Mouse (Mus musculus) embryonic fibroblast, embryonic 13.5 days (primary cell): ENCODE data around the gene Lix1l. TPM values are rescaled to one million over a fixed set of nuclear protein-coding genes. Genes with fewer than 3 reads are reported as not detected.

Experiments
- H3K27ac ChIP-seq: 2 replicates; pipeline ENCODE4 v1.5.1; 2012; ENCODE audit warnings: low read length, control low read depth, inconsistent platforms; ENCODE audit not compliant: insufficient read depth
- H3K4me1 ChIP-seq: 2 replicates; pipeline ENCODE4 v1.6.1; 2011; ENCODE audit warnings: low read length; ENCODE audit not compliant: control insufficient read depth, insufficient read depth
- H3K4me3 ChIP-seq: 2 replicates; pipeline ENCODE4 v1.5.1; 2011; ENCODE audit warnings: mild to moderate bottlenecking, control low read depth, low read length; ENCODE audit not compliant: insufficient read depth
- CTCF ChIP-seq: IDR thresholded peaks from 2 replicates; pipeline ENCODE4 v1.5.1; 2011; ENCODE audit warnings: mild to moderate bottlenecking, control low read depth, low read length, moderate library complexity, borderline replicate concordance; ENCODE audit not compliant: insufficient read depth
- POLR2A ChIP-seq: IDR thresholded peaks from 2 replicates; pipeline ENCODE4 v1.6.1; 2011; ENCODE audit warnings: low read depth, mild to moderate bottlenecking, control low read depth, low read length, moderate library complexity
- polyA plus RNA-seq: library from polyadenylated mRNA; stranded (reverse); fragments of >200 nt; gene quantifications from 2 replicates; pipeline ENCODE4 v1.2.4, GENCODE M21; 2011; ENCODE audit warnings: low read depth; ENCODE audit not compliant: missing spikeins, insufficient read length

The Lix1l gene
- polyA plus RNA-seq, 1 experiment = 123 TPM

GRCm38 (mm10) chr3:96673514-96673913, 72.6 kb downstream of the Lix1l start:
- peaks cover 10% of the 10 kb centered on the region; the same call in 1 of the 2 replicates for H3K4me1 ChIP-seq
- TF ChIP-seq POLR2A = no peak
- TF ChIP-seq CTCF = no peak
- H3K27ac ChIP-seq = no peak overlapping the region
- no peak overlapping the region for H3K4me3 ChIP-seq

- Histone ChIP-seq H3K27ac (peak overlapping the region; percentile 10; the same call in 1 of the 2 replicates), H3K4me1 (peaks cover 13% of the 10 kb centered on the region), H3K4me3 (no peak overlapping the region)
- TF ChIP-seq CTCF (no peak), POLR2A (no peak)
These were observed 73.5 kb downstream of the Lix1l start for GRCm38 (mm10) chr3:96674442-96674841.

- no peak for TF ChIP-seq POLR2A
- TF ChIP-seq CTCF = no peak
- no peak overlapping the region for H3K4me3 ChIP-seq
- H3K4me1 ChIP-seq = peaks cover 16% of the 10 kb centered on the region
- peak overlapping the region; percentile 15; the same call in 1 of the 2 replicates for H3K27ac ChIP-seq
These were observed 74.2 kb downstream of the Lix1l start for GRCm38 (mm10) chr3:96675171-96675570.

- Histone ChIP-seq H3K27ac (no peak overlapping the region), H3K4me1 (peaks cover 12% of the 10 kb centered on the region), H3K4me3 (no peak overlapping the region)
- TF ChIP-seq POLR2A = no peak
- no peak for TF ChIP-seq CTCF
These were observed 74.7 kb downstream of the Lix1l start for GRCm38 (mm10) chr3:96675690-96676089.

Other genes with a start within 250 kb of the Lix1l start
- gene BC107364, start 148.8 kb upstream of the Lix1l start, polyA plus RNA-seq = not detected in 2 replicates
- not detected in 2 replicates for gene Hfe2, start 76.0 kb upstream of the Lix1l start, polyA plus RNA-seq
- 37.6 and 98.8 TPM in 2 replicates for gene Txnip, start 43.2 kb upstream of the Lix1l start, polyA plus RNA-seq
- not detected in 2 replicates for gene Gm16253, start 24.2 kb upstream of the Lix1l start, polyA plus RNA-seq
- 23.2 and 30.6 TPM in 2 replicates for gene Polr3gl, start 7.0 kb upstream of the Lix1l start, polyA plus RNA-seq
- gene Ankrd34a, start 4.5 kb upstream of the Lix1l start, polyA plus RNA-seq = 5.1 and 7.4 TPM in 2 replicates
- 108 and 113 TPM in 2 replicates for gene Rbm8a, start 28.8 kb downstream of the Lix1l start, polyA plus RNA-seq
- gene Pex11b, start 34.2 kb downstream of the Lix1l start, polyA plus RNA-seq = 31.3 and 35.5 TPM in 2 replicates
- gene Gm42957, start 34.3 kb downstream of the Lix1l start, polyA plus RNA-seq = 0.28 and 0.30 TPM in 2 replicates
- 1.7 and 2.0 TPM in 2 replicates for gene Itga10, start 44.4 kb downstream of the Lix1l start, polyA plus RNA-seq
- 0.23 and 0.67 TPM in 2 replicates for gene Ankrd35, start 69.0 kb downstream of the Lix1l start, polyA plus RNA-seq
- 40.9 and 46.0 TPM in 2 replicates for gene Pias3, start 95.2 kb downstream of the Lix1l start, polyA plus RNA-seq
- gene Nudt17, start 107.4 kb downstream of the Lix1l start, polyA plus RNA-seq = 4.4 and 5.2 TPM in 2 replicates
- gene Polr3c, start 126.5 kb downstream of the Lix1l start, polyA plus RNA-seq = 28.3 and 35.1 TPM in 2 replicates
- gene Rnf115, start 126.5 kb downstream of the Lix1l start, polyA plus RNA-seq = 30.9 and 38.9 TPM in 2 replicates
- not detected in 2 replicates for gene Pdzk1, start 228.1 kb downstream of the Lix1l start, polyA plus RNA-seq
- gene Cd160, start 228.2 kb downstream of the Lix1l start, polyA plus RNA-seq = not detected in 2 replicates